In the genomic region with DNA sequence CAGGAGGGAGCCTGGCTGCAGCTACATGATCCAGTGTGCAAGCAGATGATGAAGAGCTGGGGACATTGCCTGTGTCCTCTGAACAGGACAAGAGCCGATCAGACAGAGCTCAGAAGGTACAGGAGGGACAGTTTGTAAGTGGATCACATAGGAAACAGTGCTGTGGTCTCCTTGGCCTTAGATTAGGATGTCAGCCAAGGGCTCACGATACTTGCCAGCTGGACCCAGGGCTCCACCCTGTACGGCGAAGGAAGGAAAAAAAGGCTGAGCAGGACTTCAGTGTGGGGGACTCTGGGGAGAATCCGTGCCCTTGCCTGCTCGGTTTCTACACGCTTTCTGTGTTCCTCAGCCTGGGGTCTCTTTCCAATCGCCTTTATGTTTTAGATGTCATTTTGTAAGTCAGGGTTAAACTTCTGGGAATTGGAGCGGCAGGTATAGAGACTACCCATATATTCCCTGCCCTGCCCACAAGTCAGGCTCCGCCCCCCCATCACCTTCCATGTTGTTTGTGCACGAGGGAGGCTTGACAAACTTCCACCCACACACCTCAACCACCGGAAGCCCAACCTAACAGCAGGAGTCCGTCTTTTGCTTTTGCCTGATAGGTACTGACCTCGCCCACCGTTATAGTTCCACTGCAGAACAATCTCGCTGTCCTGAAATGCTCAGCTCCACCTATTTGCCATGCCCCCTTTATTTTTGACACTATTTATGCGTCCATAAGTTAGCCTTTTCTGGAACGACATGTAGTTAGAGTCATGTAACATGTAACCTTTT, we compare ENCODE assay signal across 21 mouse cellular contexts. TPM values are rescaled to one million over a fixed set of nuclear protein-coding genes. Genes with fewer than 3 reads are reported as not detected.
DNase-seq lines count a peak whose midpoint lies in the region; ATAC-seq and TF ChIP-seq lines count a peak whose summit lies in the region.
"Had no signal": no experiment of that assay in that cellular context is flagged by ENCODE, and none has a peak within 500 bp of the region (broad histone marks: within the 10 kb centered on the region; RNA-seq: fewer than 3 reads in every experiment).

No protein-coding gene starts in this region.

- peak; percentile 53; the same call in 1 of the 2 replicates for ATAC-seq in liver, embryonic 11.5 days (replicated peaks; ENCODE audit: low FRiP score)
- ATAC-seq in liver, postnatal 0 days = no peak
- 0 out of 2 replicates have a peak, but pooled peaks have one; percentile 20 for ATAC-seq in stomach, postnatal 0 days (ENCODE audit: low FRiP score, low TSS enrichment)
- ATAC-seq: lung, postnatal 0 days had no signal

- H3K4me1 ChIP-seq in liver, embryonic 11.5 days (replicated peaks; ENCODE audit: control insufficient read depth, insufficient read depth, low read length) = peaks cover under 1% of the 10 kb centered on the region; the same call in 1 of the 2 replicates
- no peaks in the 10 kb centered on the region for H3K4me1 ChIP-seq in liver, postnatal 0 days (ENCODE audit: insufficient read depth)
- H3K4me1 ChIP-seq in stomach, postnatal 0 days (replicated peaks; ENCODE audit: control insufficient read depth, insufficient read depth) = no peaks in the 10 kb centered on the region
- H3K4me1 ChIP-seq: embryonic facial prominence, embryonic 15.5 days; forebrain, embryonic 10.5 days; heart, embryonic 10.5 days; hindbrain, embryonic 15.5 days; neural tube, embryonic 12.5 days had no signal

- no peak for TF ChIP-seq EP300 in liver, postnatal 0 days (IDR thresholded peaks at IDR 0.05; ENCODE audit: low read depth)
- TF ChIP-seq EP300 in stomach, postnatal 0 days (optimal IDR thresholded peaks at IDR 0.05) = no peak

- H3K4me3 ChIP-seq in liver, embryonic 11.5 days (ENCODE audit: low read depth, low read length) = no peak overlapping the region
- H3K4me3 ChIP-seq in liver, postnatal 0 days (ENCODE audit: low read depth, low read length) = no peak overlapping the region
- no peak overlapping the region for H3K4me3 ChIP-seq in stomach, postnatal 0 days (ENCODE audit: low read depth, low read length)
- H3K4me3 ChIP-seq: embryonic facial prominence, embryonic 15.5 days; forebrain, embryonic 10.5 days; heart, embryonic 10.5 days; hindbrain, embryonic 15.5 days; midbrain, embryonic 10.5 days; neural tube, embryonic 12.5 days had no signal

- no peak for TF ChIP-seq CTCF in liver, postnatal 0 days (IDR thresholded peaks at IDR 0.05; ENCODE audit: low read depth)
- TF ChIP-seq CTCF in stomach, postnatal 0 days (IDR thresholded peaks at IDR 0.05; ENCODE audit: low read depth) = no peak

- no peaks in the 10 kb centered on the region for H3K27me3 ChIP-seq in liver, embryonic 11.5 days (replicated peaks; ENCODE audit: control insufficient read depth, insufficient read depth, low read length)
- H3K27me3 ChIP-seq in liver, postnatal 0 days (ENCODE audit: insufficient read depth, low read length) = no peaks in the 10 kb centered on the region
- H3K27me3 ChIP-seq in stomach, postnatal 0 days (ENCODE audit: control insufficient read depth, insufficient read depth, low read length) = no peaks in the 10 kb centered on the region
- H3K27me3 ChIP-seq: embryonic facial prominence, embryonic 15.5 days; hindbrain, embryonic 15.5 days; neural tube, embryonic 12.5 days had no signal

- H3K36me3 ChIP-seq in liver, embryonic 11.5 days (ENCODE audit: control insufficient read depth, insufficient read depth, low read length) = no peaks in the 10 kb centered on the region
- no peaks in the 10 kb centered on the region for H3K36me3 ChIP-seq in liver, postnatal 0 days (replicated peaks; ENCODE audit: insufficient read depth, low read length)
- no peaks in the 10 kb centered on the region for H3K36me3 ChIP-seq in stomach, postnatal 0 days (ENCODE audit: control insufficient read depth, insufficient read depth, low read length)
- H3K36me3 ChIP-seq: embryonic facial prominence, embryonic 15.5 days; forebrain, embryonic 10.5 days; heart, embryonic 10.5 days; hindbrain, embryonic 15.5 days; midbrain, embryonic 10.5 days; neural tube, embryonic 12.5 days had no signal

- peaks cover 4% of the 10 kb centered on the region for H3K9me3 ChIP-seq in liver, embryonic 11.5 days (ENCODE audit: control insufficient read depth, low read length)
- no peaks in the 10 kb centered on the region for H3K9me3 ChIP-seq in liver, postnatal 0 days (ENCODE audit: low read length)
- H3K9me3 ChIP-seq in stomach, postnatal 0 days (ENCODE audit: control insufficient read depth, low read length) = no peaks in the 10 kb centered on the region
- H3K9me3 ChIP-seq: embryonic facial prominence, embryonic 15.5 days; heart, embryonic 10.5 days; hindbrain, embryonic 15.5 days; midbrain, embryonic 10.5 days had no signal

- H3K4me2 ChIP-seq in liver, embryonic 11.5 days = no peak overlapping the region
- no peak overlapping the region for H3K4me2 ChIP-seq in liver, postnatal 0 days (ENCODE audit: low read depth, low read length)
- no peak overlapping the region for H3K4me2 ChIP-seq in stomach, postnatal 0 days (replicated peaks; ENCODE audit: low read depth)
- H3K4me2 ChIP-seq: embryonic facial prominence, embryonic 15.5 days; hindbrain, embryonic 15.5 days; neural tube, embryonic 12.5 days had no signal

- no peak overlapping the region for H3K9ac ChIP-seq in liver, embryonic 11.5 days (ENCODE audit: low read depth, low read length)
- no peak overlapping the region for H3K9ac ChIP-seq in liver, postnatal 0 days (replicated peaks)
- no peak overlapping the region for H3K9ac ChIP-seq in stomach, postnatal 0 days (ENCODE audit: low read length)
- H3K9ac ChIP-seq: embryonic facial prominence, embryonic 15.5 days; hindbrain, embryonic 15.5 days; neural tube, embryonic 12.5 days had no signal

- peak; percentile 56 for DNase-seq in cerebellum, postnatal 10 days
- no peak for DNase-seq in cerebellum, postnatal 4 days (ENCODE audit: low spot score in 2 of 2)
- DNase-seq in liver, embryonic 11.5 days (ENCODE audit: low spot score) = no peak
- DNase-seq in liver, postnatal 0 days = no peak
- peak; percentile 88 for DNase-seq in R1 (ENCODE audit: low read depth, low spot score)
- DNase-seq in stomach, postnatal 0 days (ENCODE audit: low spot score) = peak; percentile 52
- DNase-seq in thymus, adult 18-20 months = no peak
- DNase-seq: adrenal gland, postnatal 14 days; cerebellum, adult 2 months; embryo, embryonic 11 days; kidney, adult 8-10 months; kidney, postnatal 36 days; right cerebral cortex, postnatal 14 days; thymus, postnatal 36 days had no signal

- H3K27ac ChIP-seq in liver, embryonic 11.5 days (ENCODE audit: low read depth, low read length) = no peak overlapping the region
- no peak overlapping the region for H3K27ac ChIP-seq in liver, postnatal 0 days (ENCODE audit: low read depth)
- H3K27ac ChIP-seq in stomach, postnatal 0 days (replicated peaks) = no peak overlapping the region
- H3K27ac ChIP-seq: embryonic facial prominence, embryonic 15.5 days; forebrain, embryonic 10.5 days; heart, embryonic 10.5 days; hindbrain, embryonic 15.5 days; midbrain, embryonic 10.5 days; neural tube, embryonic 12.5 days had no signal

- WGBS in liver, embryonic 11.5 days = 68% methylated on average over 18 of the region's 18 CpGs
- WGBS in liver, postnatal 0 days (ENCODE audit: insufficient replicate concordance) = 61% methylated on average over 18 of the region's 18 CpGs
- WGBS in stomach, postnatal 0 days = 64% methylated on average over 18 of the region's 18 CpGs

RNA-seq across cellular contexts. Expression of gene Rasl11a, which starts 15.5 kb away (rescaled TPM):
- 4.3 and 4.9 TPM in 2 replicates for polyA plus RNA-seq in liver, embryonic 11.5 days (2014; fragmentation: Nextera tagmentation; extraction: Ambion mirVana)
- polyA plus RNA-seq in liver, postnatal 0 days (2015; fragmentation: Nextera tagmentation; extraction: Ambion mirVana) = 3.0 and 3.1 TPM in 2 replicates
- polyA plus RNA-seq in stomach, postnatal 0 days (2015; fragmentation: Nextera tagmentation; extraction: Ambion mirVana) = 13.7 and 13.8 TPM in 2 replicates

RNA-seq across cellular contexts. Expression of gene Rpl21, which starts 27.7 kb away (rescaled TPM):
- 719 and 772 TPM in 2 replicates for polyA plus RNA-seq in liver, embryonic 11.5 days (2014; fragmentation: Nextera tagmentation; extraction: Ambion mirVana)
- polyA plus RNA-seq in liver, postnatal 0 days (2015; fragmentation: Nextera tagmentation; extraction: Ambion mirVana) = 281 and 298 TPM in 2 replicates
- polyA plus RNA-seq in stomach, postnatal 0 days (2015; fragmentation: Nextera tagmentation; extraction: Ambion mirVana) = 515 and 522 TPM in 2 replicates

Comparison
In these comparisons a context has a peak if more than half of its experiments do, and no peak if none do; other contexts are left out.
1. DNase-seq: peak in cerebellum, postnatal 10 days (2 of 2), R1 (single experiment) and stomach, postnatal 0 days (single experiment); none in cerebellum, postnatal 4 days (0 of 2), liver, embryonic 11.5 days (single experiment), liver, postnatal 0 days (single experiment) and thymus, adult 18-20 months (0 of 2).